ENCODE assay signal across 38 mouse cellular contexts in the genomic region with DNA sequence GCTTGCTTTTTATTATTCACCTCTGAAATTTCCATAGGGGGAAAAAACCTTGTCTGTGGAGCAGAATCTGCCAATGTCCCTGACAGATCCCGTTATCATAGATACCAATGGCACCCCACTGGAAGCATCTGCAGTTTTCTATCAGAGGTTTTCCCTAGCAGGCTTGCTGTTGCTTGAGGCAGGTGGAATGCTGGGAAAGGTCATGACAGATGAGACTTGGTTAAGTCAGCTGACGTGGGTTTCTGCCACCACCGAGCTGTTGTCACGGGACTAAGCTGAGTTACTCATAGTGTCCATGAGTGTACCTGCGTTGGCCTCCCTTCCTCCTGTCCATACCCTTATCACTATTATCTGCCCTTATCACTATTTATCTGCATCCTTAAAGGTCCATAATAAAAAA. TPM values are rescaled to one million over a fixed set of nuclear protein-coding genes. Genes with fewer than 3 reads are reported as not detected.
A peak's percentile ranks its signal among the peaks of the same experiment; 100 is the strongest.
DNase-seq lines count a peak whose midpoint lies in the region; ATAC-seq and TF ChIP-seq lines count a peak whose summit lies in the region.
"Had no signal": no experiment of that assay in that cellular context is flagged by ENCODE, and none has a peak within 500 bp of the region (broad histone marks: within the 10 kb centered on the region; RNA-seq: fewer than 3 reads in every experiment).

No protein-coding gene starts in this region.

- H3K4me2 ChIP-seq in midbrain, embryonic 11.5 days = no peak overlapping the region
- H3K4me2 ChIP-seq: embryonic facial prominence, embryonic 15.5 days; forebrain, embryonic 12.5 days; hindbrain, embryonic 12.5 days; limb, embryonic 12.5 days; liver, embryonic 15.5 days; lung, embryonic 14.5 days had no signal

- TF ChIP-seq CTCF in E14TG2a.4 (conservative IDR thresholded peaks at IDR 0.05; ENCODE audit: low read length) = no peak

- H3K4me3 ChIP-seq in E14TG2a.4 (replicated peaks; ENCODE audit: low read length) = peak overlapping the region; percentile 65; the same call in 1 of the 2 replicates
- H3K4me3 ChIP-seq in midbrain, embryonic 11.5 days (ENCODE audit: low read depth, low read length) = no peak overlapping the region
- H3K4me3 ChIP-seq: embryonic facial prominence, embryonic 10.5 days; embryonic facial prominence, embryonic 15.5 days; forebrain, embryonic 12.5 days; hindbrain, embryonic 12.5 days; limb, embryonic 12.5 days; liver, embryonic 15.5 days; midbrain, embryonic 10.5 days had no signal

- peaks cover 88% of the 10 kb centered on the region for H3K4me1 ChIP-seq in E14TG2a.4 (replicated peaks; ENCODE audit: low read depth, low read length)
- H3K4me1 ChIP-seq in midbrain, embryonic 11.5 days (ENCODE audit: control insufficient read depth, insufficient read depth, low read length) = peaks cover 15% of the 10 kb centered on the region; the same call in 1 of the 2 replicates
- H3K4me1 ChIP-seq: limb, embryonic 12.5 days had no signal

- H3K9me3 ChIP-seq in E14TG2a.4 (ENCODE audit: low read length) = no peaks in the 10 kb centered on the region
- no peaks in the 10 kb centered on the region for H3K9me3 ChIP-seq in midbrain, embryonic 11.5 days (ENCODE audit: control insufficient read depth, low read length)
- H3K9me3 ChIP-seq: embryonic facial prominence, embryonic 10.5 days; embryonic facial prominence, embryonic 15.5 days; forebrain, embryonic 12.5 days; hindbrain, embryonic 12.5 days; limb, embryonic 12.5 days; liver, embryonic 15.5 days; midbrain, embryonic 10.5 days had no signal

- peaks cover 3% of the 10 kb centered on the region; the same call in 1 of the 2 replicates for H3K36me3 ChIP-seq in E14TG2a.4 (ENCODE audit: insufficient read depth, low read length)
- no peaks in the 10 kb centered on the region for H3K36me3 ChIP-seq in midbrain, embryonic 11.5 days (ENCODE audit: control insufficient read depth, insufficient read depth, low read length)
- H3K36me3 ChIP-seq: embryonic facial prominence, embryonic 10.5 days; embryonic facial prominence, embryonic 15.5 days; forebrain, embryonic 12.5 days; hindbrain, embryonic 12.5 days; limb, embryonic 12.5 days; liver, embryonic 15.5 days; midbrain, embryonic 10.5 days had no signal

- peak; percentile 64 for DNase-seq in heart, adult 11 months
- DNase-seq in heart, postnatal 25 days (ENCODE audit: low spot score) = no peak
- peak; percentile 45 for DNase-seq in ZHBTc4 (ENCODE audit: low read depth, low spot score)
- DNase-seq in frontal cortex, postnatal 36 days (ENCODE audit: low spot score in 2 of 2) = no peak
- no peak for DNase-seq in yolk sac, embryonic 10.5 days (ENCODE audit: low spot score)
- no peak for DNase-seq in midbrain, embryonic 11.5 days (ENCODE audit: low spot score, missing footprints)
- DNase-seq: adrenal gland, postnatal 14 days; cerebellum, adult 11 months; cerebellum, adult 9-11 months; forebrain, postnatal 0 days; gastrocnemius, postnatal 10 days; heart, postnatal 14 days; kidney, adult 18-20 months; kidney, postnatal 4 days; lung, embryonic 14.5 days; lung, postnatal 14 days; right cerebral cortex, postnatal 25 days; spleen, adult 18-20 months had no signal

- ATAC-seq in midbrain, embryonic 11.5 days (ENCODE audit: low FRiP score) = no peak
- ATAC-seq: forebrain, postnatal 0 days; midbrain, embryonic 16.5 days had no signal

- no peaks in the 10 kb centered on the region for H3K27me3 ChIP-seq in E14TG2a.4 (ENCODE audit: insufficient read depth, low read length)
- H3K27me3 ChIP-seq in midbrain, embryonic 11.5 days (ENCODE audit: control insufficient read depth, insufficient read depth, low read length) = no peaks in the 10 kb centered on the region
- H3K27me3 ChIP-seq: embryonic facial prominence, embryonic 15.5 days; hindbrain, embryonic 12.5 days; limb, embryonic 12.5 days; liver, embryonic 15.5 days had no signal

- 83% methylated on average over 5 of the region's 5 CpGs for WGBS in midbrain, embryonic 11.5 days

- no peak overlapping the region for H3K9ac ChIP-seq in midbrain, embryonic 11.5 days (ENCODE audit: low read length)
- H3K9ac ChIP-seq: embryonic facial prominence, embryonic 15.5 days; forebrain, embryonic 12.5 days; forebrain, postnatal 0 days; hindbrain, embryonic 12.5 days; limb, embryonic 12.5 days; liver, embryonic 15.5 days; lung, embryonic 14.5 days had no signal

- H3K27ac ChIP-seq in midbrain, embryonic 11.5 days (ENCODE audit: low read depth, low read length) = no peak overlapping the region
- H3K27ac ChIP-seq: embryonic facial prominence, embryonic 10.5 days; embryonic facial prominence, embryonic 15.5 days; forebrain, embryonic 12.5 days; hindbrain, embryonic 12.5 days; limb, embryonic 12.5 days; liver, embryonic 15.5 days had no signal

- intact Hi-C loops in heart, postnatal 25 days (cut with DNase I) = loop anchor here (5.0 kb wide), 1 partner anchor 37 kb away; no protein-coding TSS in a partner anchor

RNA-seq across cellular contexts. Expression of a gene that starts 32.8 kb away (rescaled TPM):
- total RNA-seq in heart, postnatal 25 days (2021) = under 1 TPM; 0.75 to 0.96 TPM
- not detected in 2 replicates for polyA plus RNA-seq in midbrain, embryonic 11.5 days (2014; fragmentation: Nextera tagmentation; extraction: Ambion mirVana)
- total RNA-seq: common myeloid progenitor, adult 5-6 weeks; gastrocnemius, postnatal 10 days; layer of hippocampus, adult 8-10 months; layer of hippocampus, postnatal 25 days; left cerebral cortex, postnatal 10 days; liver, adult 2 months had no signal
- polyA plus RNA-seq: embryonic facial prominence, embryonic 10.5 days; embryonic facial prominence, embryonic 15.5 days; forebrain, embryonic 12.5 days; forebrain, postnatal 0 days; gonadal fat pad, adult 2 months; heart, embryonic 14.5 days; hindbrain, embryonic 12.5 days; intestine, embryonic 14.5 days; kidney, embryonic 16.5 days; liver, adult 2 months; liver, embryonic 15.5 days; lung, embryonic 14.5 days; midbrain, embryonic 10.5 days; midbrain, embryonic 16.5 days; neural tube, embryonic 11.5 days; stomach, embryonic 16.5 days had no signal

Comparison
In these comparisons a context has a peak if more than half of its experiments do, and no peak if none do; other contexts are left out.
1. DNase-seq: peak in heart, adult 11 months (single experiment) and ZHBTc4 (single experiment); none in heart, postnatal 25 days (single experiment), frontal cortex, postnatal 36 days (0 of 2), yolk sac, embryonic 10.5 days (single experiment) and midbrain, embryonic 11.5 days (single experiment).